Mouse (Mus musculus) spleen, adult 12 weeks (tissue): ENCODE data around the gene 4930503E14Rik.
"Not testable (repeated sequence)": the region's sequence is repeated elsewhere in the genome, so short reads cannot be mapped to it uniquely, and the experiment has no call there.

Experiments used
- DNase-seq: peaks from one replicate; pipeline ENCODE4 v3.0.0; 2022; ENCODE audit warnings: low spot score

The 4930503E14Rik gene

GRCm38 (mm10) chr14:44213154-44213553 is at the start of gene 4930503E14Rik:
Gene 4930503E14Rik, minus strand, starts transcription at chr14:44213254.
- DNase-seq: not testable (repeated sequence)

- no peak for DNase-seq
These were observed 35.0 kb upstream of the 4930503E14Rik start for GRCm38 (mm10) chr14:44248039-44248438.

- DNase-seq: not testable (repeated sequence)
These were observed 15.7 kb downstream of the 4930503E14Rik start, which contains the start of gene Gm8212 for GRCm38 (mm10) chr14:44197361-44197760. Gene Gm8212, plus strand, starts transcription at chr14:44197661.

GRCm38 (mm10) chr14:44123551-44123950 is 89.5 kb downstream of the 4930503E14Rik start, which contains the start of gene Gm3327:
Gene Gm3327, plus strand, starts transcription at chr14:44123851.
- DNase-seq: not testable (repeated sequence)
